Mouse (Mus musculus) limb, embryonic 15.5 days (tissue): ENCODE measurements at regions not wholly inside any gene's neighbourhood (a gene's known extent, or its start where the extent isn't known, plus 50 kb on each side); places are given as distances from the start of the nearest gene placed in this dataset.
A peak's percentile ranks its signal among the peaks of the same experiment; 100 is the strongest.

ENCODE experiments used
- ATAC-seq: fragments of 200-750 bp; cut with Nextera tagmentation; 2 replicates; pipeline ENCODE4 v1.8.0; 2017; ENCODE audit warnings: low read depth, moderate TSS enrichment; ENCODE audit not compliant: insufficient number of reproducible peaks, low FRiP score, low TSS enrichment
- H3K27ac ChIP-seq: fragments of 300-500 bp; sonication (generic); 2 replicates; pipeline ENCODE4 v1.5.1; 2015; ENCODE audit warnings: moderate library complexity, mild to moderate bottlenecking, inconsistent platforms
- H3K27me3 ChIP-seq: fragments of 300-500 bp; sonication (generic); 2 replicates; pipeline ENCODE4 v1.6.1; 2015; ENCODE audit warnings: inconsistent platforms
- H3K36me3 ChIP-seq: fragments of 300-500 bp; sonication (generic); 2 replicates; pipeline ENCODE4 v1.6.1; 2015; ENCODE audit warnings: inconsistent platforms
- H3K4me1 ChIP-seq: fragments of 300-500 bp; sonication (generic); 2 replicates; pipeline ENCODE4 v1.6.1; 2015; ENCODE audit warnings: inconsistent platforms
- H3K4me2 ChIP-seq: fragments of 300-500 bp; sonication (generic); 2 replicates; pipeline ENCODE4 v1.6.1; 2015; ENCODE audit warnings: mild to moderate bottlenecking, inconsistent platforms
- H3K4me3 ChIP-seq: fragments of 300-500 bp; sonication (generic); 2 replicates; pipeline ENCODE4 v1.5.1; 2015; ENCODE audit warnings: mild to moderate bottlenecking, inconsistent platforms
- H3K9ac ChIP-seq: fragments of 300-500 bp; sonication (generic); 2 replicates; pipeline ENCODE4 v1.6.1; 2015; ENCODE audit warnings: inconsistent platforms
- H3K9me3 ChIP-seq: fragments of 300-500 bp; sonication (generic); 2 replicates; pipeline ENCODE4 v1.6.1; 2016; ENCODE audit warnings: inconsistent platforms
- WGBS: fragments of 180-500 bp; shearing (Covaris S2); methylation state at CpG from one replicate; pipeline ENCODE4 v1.1.7; 2015; 5-methylcytosine and 5-hydroxymethylcytosine counted together

DNA sequence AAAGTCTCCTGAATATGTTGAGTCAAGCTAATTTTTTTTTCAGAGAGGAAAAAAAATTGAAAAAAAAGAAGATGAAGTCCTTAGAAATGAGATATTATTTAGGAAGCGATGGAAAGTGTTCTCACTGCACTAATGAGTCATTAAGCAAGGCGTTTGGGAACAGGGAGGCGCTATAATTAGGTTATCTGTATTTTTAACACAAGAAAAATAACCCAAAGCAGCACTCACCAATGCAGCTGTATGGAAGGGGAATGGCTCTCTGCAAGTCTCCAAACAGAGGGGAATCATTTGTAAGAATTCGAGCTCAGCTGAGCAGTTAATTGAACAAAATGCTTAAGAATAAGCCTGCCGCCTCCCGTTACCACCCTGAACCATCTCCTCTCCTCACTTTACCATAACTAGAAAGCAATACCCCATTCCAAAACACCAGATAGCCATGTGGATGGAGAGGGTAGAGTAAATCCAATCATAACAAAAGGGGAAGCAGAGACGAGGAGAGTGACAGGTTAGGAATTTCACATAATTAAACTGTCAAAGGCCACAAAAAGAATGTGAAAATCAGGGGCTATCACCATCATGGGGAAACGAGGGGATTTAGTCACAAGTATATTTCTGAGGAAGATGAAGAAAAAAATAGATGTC is 187.5 kb upstream of the Tox3 start:
- Histone ChIP-seq H3K9ac (no peak overlapping the region), H3K36me3 (no peaks in the 10 kb centered on the region), H3K4me3 (no peak overlapping the region), H3K4me2 (no peak overlapping the region), H3K27me3 (no peaks in the 10 kb centered on the region), H3K4me1 (no peaks in the 10 kb centered on the region), H3K27ac (no peak overlapping the region), H3K9me3 (no peaks in the 10 kb centered on the region)
- 74% methylated on average over 8 of the region's 8 CpGs for WGBS
- ATAC-seq, result no peak

DNA sequence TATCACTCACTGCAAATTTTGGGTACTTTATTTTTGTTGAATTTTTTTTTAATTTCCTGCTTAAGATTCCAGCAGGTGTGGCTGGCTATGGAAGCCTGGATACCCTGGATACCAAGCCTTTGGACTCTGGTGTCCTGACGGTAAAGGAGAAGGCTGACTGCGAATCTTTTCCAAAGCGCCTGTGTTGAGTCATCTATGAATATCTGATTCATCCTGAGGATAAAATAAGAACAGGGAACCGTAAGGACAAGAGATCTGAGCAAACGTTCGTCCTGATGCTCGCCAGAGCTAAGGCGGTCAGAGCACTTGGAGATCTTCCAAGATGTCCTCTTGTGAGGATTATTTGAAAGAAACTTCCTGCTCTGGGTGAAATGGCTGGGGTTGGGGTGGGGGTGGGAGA is 173.2 kb upstream of the Tox3 start:
- no peak for ATAC-seq
- WGBS, result 87% methylated on average over 8 of the region's 8 CpGs

DNA sequence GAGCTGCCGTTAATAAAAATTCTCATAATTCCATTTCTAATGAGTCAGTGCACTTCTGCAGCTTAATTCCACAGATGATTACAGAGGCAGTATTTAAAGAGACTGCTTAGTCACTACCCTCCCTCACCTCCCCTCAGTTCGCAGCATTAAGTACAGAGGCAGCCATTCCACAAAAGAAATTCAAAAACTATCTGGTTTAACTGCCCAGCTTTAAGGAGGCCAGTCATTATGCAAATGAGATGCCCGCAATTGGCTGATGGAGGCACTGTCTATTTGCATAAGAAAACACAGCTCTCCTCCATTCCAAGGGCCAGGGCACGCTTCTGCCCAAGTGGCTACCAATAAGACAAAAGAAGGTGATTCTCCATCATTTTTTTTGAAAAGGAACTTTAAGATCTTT is 172.0 kb upstream of the Tox3 start:
- no peaks in the 10 kb centered on the region for H3K4me1 ChIP-seq
- no peak for ATAC-seq
- H3K4me3 ChIP-seq, result no peak overlapping the region
- H3K4me2 ChIP-seq, result no peak overlapping the region
- H3K36me3 ChIP-seq, result no peaks in the 10 kb centered on the region
- H3K9me3 ChIP-seq, result no peaks in the 10 kb centered on the region
- H3K9ac ChIP-seq, result no peak overlapping the region
- H3K27ac ChIP-seq, result no peak overlapping the region
- 28% methylated on average over 4 of the region's 4 CpGs for WGBS
- 0 out of 2 replicates have a peak, but pooled peaks cover under 1% of the 10 kb centered on the region for H3K27me3 ChIP-seq

More for the DNA sequence above, 173.2 kb upstream of the Tox3 start:
- H3K27ac ChIP-seq, result no peak overlapping the region
- H3K9me3 ChIP-seq, result no peaks in the 10 kb centered on the region
- no peaks in the 10 kb centered on the region for H3K27me3 ChIP-seq
- no peaks in the 10 kb centered on the region for H3K4me1 ChIP-seq
- H3K36me3 ChIP-seq, result no peaks in the 10 kb centered on the region
- no peak overlapping the region for H3K9ac ChIP-seq
- no peak overlapping the region for H3K4me2 ChIP-seq
- no peak overlapping the region for H3K4me3 ChIP-seq

DNA sequence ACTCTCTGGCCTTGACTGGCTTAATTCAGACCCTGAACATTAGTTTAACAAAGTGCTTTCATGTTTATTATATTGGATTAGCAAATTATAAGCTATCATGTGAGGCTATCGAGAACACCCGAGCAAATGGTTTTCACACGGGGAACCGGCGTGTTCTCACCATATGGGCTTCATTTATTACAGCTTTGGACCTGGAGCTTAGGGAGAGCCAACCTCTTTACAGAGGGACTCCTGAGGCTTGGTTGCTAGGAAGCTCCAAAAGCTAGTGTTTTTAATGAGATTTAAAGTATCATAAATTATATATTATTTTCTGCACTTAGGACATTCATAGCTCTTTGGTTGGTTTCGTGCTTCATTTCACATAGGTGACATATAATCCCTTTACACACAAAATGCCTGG is 171.4 kb upstream of the Tox3 start:
- H3K27me3 ChIP-seq, result 0 out of 2 replicates have a peak, but pooled peaks cover 4% of the 10 kb centered on the region
- H3K27ac ChIP-seq, result no peak overlapping the region
- WGBS, result 30% methylated on average over 6 of the region's 6 CpGs

DNA sequence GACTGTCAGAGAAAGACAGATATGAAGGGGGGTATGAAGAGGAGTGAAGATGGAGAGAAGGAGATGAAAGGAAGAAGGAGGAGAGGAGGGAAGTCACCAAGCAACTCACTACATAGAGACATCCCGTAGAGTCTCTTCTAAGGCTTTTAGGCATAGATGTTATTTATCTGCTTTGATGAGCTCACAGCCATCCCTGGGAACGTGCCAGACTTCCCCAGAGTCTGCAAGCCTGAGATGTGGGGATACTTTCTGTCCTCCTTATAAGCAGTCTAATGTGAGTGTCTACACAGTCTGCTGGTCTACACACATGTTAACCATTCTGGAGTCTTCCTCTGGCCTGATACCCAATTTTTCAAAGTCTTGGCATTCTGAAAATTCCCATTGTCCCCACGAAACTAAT is 166.0 kb upstream of the Tox3 start:
- no peaks in the 10 kb centered on the region for H3K9me3 ChIP-seq
- 0 out of 2 replicates have a peak, but pooled peaks cover 4% of the 10 kb centered on the region for H3K27me3 ChIP-seq
- 62% methylated on average over 3 of the region's 3 CpGs for WGBS
- H3K27ac ChIP-seq, result no peak overlapping the region
- no peak overlapping the region for H3K4me3 ChIP-seq
- ATAC-seq, result no peak
- no peaks in the 10 kb centered on the region for H3K4me1 ChIP-seq
- no peaks in the 10 kb centered on the region for H3K36me3 ChIP-seq
- no peak overlapping the region for H3K9ac ChIP-seq
- H3K4me2 ChIP-seq, result no peak overlapping the region

More for the DNA sequence above, 171.4 kb upstream of the Tox3 start:
- Histone ChIP-seq H3K4me2 (no peak overlapping the region), H3K4me3 (no peak overlapping the region), H3K4me1 (no peaks in the 10 kb centered on the region), H3K9me3 (no peaks in the 10 kb centered on the region), H3K9ac (no peak overlapping the region), H3K36me3 (no peaks in the 10 kb centered on the region)
- ATAC-seq, result no peak

DNA sequence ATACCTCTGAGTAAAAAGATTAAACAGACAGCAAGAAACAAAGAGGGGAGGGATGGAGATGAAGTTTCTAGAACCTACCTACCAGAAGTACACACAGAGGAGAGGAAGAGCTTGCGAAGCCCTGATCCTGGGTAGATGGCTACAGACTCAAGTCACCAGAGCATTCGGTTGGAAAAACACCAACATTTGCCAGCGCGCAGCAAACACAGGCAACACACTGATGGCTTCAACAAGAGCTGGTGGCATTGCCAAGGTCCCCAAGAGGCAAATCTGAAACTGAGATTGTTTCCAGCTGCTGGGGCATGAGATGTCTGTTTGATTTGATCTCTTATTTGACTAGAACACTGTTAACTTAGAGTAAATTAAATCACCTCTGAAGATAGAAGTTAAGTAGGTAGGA is 165.5 kb upstream of the Tox3 start:
- H3K4me1 ChIP-seq, result no peaks in the 10 kb centered on the region
- 0 out of 2 replicates have a peak, but pooled peaks cover 4% of the 10 kb centered on the region for H3K27me3 ChIP-seq
- no peak overlapping the region for H3K27ac ChIP-seq
- no peak overlapping the region for H3K4me2 ChIP-seq
- WGBS, result 80% methylated on average over 4 of the region's 4 CpGs
- H3K36me3 ChIP-seq, result no peaks in the 10 kb centered on the region
- no peak overlapping the region for H3K4me3 ChIP-seq
- no peaks in the 10 kb centered on the region for H3K9me3 ChIP-seq
- ATAC-seq, result no peak
- H3K9ac ChIP-seq, result no peak overlapping the region

DNA sequence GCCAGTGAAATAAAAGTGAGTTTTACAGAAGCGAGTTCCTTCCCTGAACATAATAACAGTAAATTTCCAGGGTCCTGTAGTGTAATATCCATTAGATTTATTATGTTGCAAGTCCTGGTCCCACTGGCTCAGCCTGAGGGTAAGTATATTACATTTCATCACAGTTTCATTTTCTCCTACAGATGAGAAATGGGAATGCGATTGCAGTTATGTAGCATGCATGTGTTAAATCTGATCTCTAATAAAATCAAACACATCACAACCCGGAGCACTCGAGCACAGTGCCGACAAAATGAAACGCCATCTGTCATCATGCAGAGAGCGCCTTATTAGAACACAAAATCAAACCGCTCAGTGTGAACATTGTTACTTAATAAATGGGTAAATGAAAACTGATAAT is 165.0 kb upstream of the Tox3 start:
- Histone ChIP-seq H3K9ac (no peak overlapping the region), H3K4me1 (no peaks in the 10 kb centered on the region), H3K36me3 (no peaks in the 10 kb centered on the region), H3K27ac (no peak overlapping the region), H3K4me3 (no peak overlapping the region), H3K4me2 (no peak overlapping the region), H3K27me3 (0 out of 2 replicates have a peak, but pooled peaks cover 4% of the 10 kb centered on the region), H3K9me3 (no peaks in the 10 kb centered on the region)
- WGBS, result 35% methylated on average over 8 of the region's 8 CpGs
- ATAC-seq, result no peak

DNA sequence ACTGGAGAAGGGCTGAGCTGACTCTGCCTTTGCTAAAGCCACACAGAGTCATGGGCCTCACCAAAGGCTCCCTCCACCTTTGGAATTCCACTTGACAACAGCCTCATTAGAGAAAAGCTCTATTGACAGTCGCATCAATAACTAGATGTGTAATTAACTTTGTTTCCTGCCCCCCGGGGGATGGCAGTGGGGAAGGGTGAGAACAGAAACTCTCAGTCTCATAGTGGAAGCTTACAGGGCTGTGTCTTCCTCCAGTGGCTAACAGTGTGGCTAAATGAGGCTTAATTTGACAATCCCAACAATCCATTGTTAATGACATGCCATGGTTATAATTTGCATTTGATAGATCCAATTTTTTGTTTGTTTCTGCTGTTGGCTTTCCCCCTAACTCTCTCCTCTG is 164.5 kb upstream of the Tox3 start:
- Histone ChIP-seq H3K4me3 (no peak overlapping the region), H3K4me2 (no peak overlapping the region), H3K27me3 (0 out of 2 replicates have a peak, but pooled peaks cover 4% of the 10 kb centered on the region), H3K36me3 (no peaks in the 10 kb centered on the region), H3K9ac (no peak overlapping the region), H3K9me3 (no peaks in the 10 kb centered on the region), H3K27ac (no peak overlapping the region), H3K4me1 (no peaks in the 10 kb centered on the region)
- 29% methylated on average over 2 of the region's 2 CpGs for WGBS
- no peak for ATAC-seq

DNA sequence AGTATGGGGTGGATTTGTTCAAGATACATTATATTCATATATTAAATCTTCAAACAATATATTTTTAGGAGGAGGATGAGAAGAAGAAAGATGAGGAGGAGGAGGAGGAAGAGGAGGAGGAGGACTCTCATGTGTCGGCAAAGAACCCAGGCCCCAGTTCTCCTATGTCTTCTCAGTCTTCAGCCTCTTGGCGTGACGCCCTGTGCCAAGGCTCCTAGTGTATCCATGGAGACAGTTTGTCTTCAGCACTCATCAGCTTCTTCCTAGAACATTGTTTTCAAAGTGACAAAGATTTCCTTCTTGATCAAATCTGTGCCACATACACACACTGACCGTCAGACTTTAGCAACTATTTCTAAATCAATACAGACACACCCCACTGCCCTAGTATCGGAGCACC is 156.4 kb upstream of the Tox3 start:
- Histone ChIP-seq H3K4me3 (no peak overlapping the region), H3K9me3 (no peaks in the 10 kb centered on the region), H3K4me1 (no peaks in the 10 kb centered on the region), H3K27me3 (no peaks in the 10 kb centered on the region), H3K27ac (no peak overlapping the region), H3K4me2 (no peak overlapping the region), H3K36me3 (no peaks in the 10 kb centered on the region), H3K9ac (no peak overlapping the region)
- 80% methylated on average over 5 of the region's 5 CpGs for WGBS
- ATAC-seq, result no peak

DNA sequence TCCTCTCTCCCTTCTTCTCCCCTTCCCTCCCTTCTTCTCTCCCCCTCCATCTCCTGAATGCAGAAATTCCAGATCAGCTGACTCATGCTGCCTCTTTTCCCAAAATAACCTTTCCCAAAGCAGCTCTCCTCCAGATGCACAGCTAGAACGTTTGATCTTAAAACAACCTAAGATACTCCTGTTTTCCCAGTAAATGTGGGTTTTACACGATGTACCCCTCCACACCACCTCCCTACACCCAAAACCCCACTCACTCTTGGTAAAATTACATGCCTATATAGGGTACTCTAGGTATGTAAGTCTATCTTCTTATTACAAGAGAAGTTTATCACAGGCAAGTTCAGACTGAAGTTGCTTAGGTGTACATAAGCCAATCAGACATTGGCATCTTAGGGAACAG is 155.2 kb upstream of the Tox3 start:
- Histone ChIP-seq H3K4me3 (no peak overlapping the region), H3K27me3 (no peaks in the 10 kb centered on the region), H3K9me3 (no peaks in the 10 kb centered on the region), H3K4me2 (no peak overlapping the region), H3K9ac (no peak overlapping the region), H3K27ac (no peak overlapping the region), H3K36me3 (no peaks in the 10 kb centered on the region), H3K4me1 (no peaks in the 10 kb centered on the region)
- 27% methylated on average over 2 of the region's 2 CpGs for whole genome bisulfite sequencing
- no peak for ATAC-seq

DNA sequence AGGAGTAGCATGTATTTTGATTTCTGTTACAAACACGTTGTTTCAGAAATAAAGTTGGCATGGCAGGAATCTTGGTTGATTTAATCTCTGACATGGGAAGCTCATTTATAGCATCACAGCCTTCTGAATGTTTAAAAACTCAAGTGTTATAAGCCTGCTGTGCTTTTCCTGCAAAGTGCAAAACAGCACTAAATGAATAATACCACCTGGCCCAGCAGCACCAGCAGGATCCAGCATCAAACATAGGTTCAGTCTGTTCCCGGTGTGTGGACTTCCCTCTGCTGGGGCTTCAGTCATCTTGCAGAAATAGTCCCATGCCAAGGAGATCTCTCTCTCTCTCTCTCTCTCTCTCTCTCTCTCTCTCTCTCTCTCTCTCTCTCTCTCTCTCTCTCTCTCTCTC is 154.7 kb upstream of the Tox3 start:
- Histone ChIP-seq H3K27me3 (no peaks in the 10 kb centered on the region), H3K4me3 (no peak overlapping the region), H3K36me3 (no peaks in the 10 kb centered on the region), H3K4me2 (no peak overlapping the region), H3K4me1 (no peaks in the 10 kb centered on the region), H3K27ac (no peak overlapping the region), H3K9ac (no peak overlapping the region), H3K9me3 (no peaks in the 10 kb centered on the region)
- WGBS, result 50% methylated on average over 2 of the region's 2 CpGs
- ATAC-seq, result no peak

DNA sequence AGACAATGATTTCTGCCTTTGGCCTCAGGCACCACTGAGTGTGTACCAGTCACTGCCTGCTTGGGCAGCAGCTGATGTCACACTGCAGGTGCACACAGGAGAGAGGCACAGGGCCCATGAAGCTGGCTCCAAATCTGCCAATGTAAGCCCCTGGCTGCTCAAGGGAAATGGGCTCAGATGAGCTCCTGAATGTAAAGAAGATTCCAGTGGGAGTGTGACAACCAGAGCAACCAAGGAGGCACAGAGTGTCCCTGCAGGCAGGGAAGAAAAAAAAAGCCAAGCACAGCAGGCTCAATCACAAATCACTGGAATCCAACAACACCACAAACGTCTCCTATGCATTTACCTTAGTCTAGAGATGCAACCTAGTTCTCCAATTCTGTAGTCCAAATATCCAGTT is 151.2 kb upstream of the Tox3 start:
- H3K9ac ChIP-seq, result no peak overlapping the region
- no peaks in the 10 kb centered on the region for H3K9me3 ChIP-seq
- H3K27ac ChIP-seq, result no peak overlapping the region
- WGBS, result 65% methylated on average over 1 of the region's 1 CpGs
- peaks cover 12% of the 10 kb centered on the region for H3K4me1 ChIP-seq
- H3K4me2 ChIP-seq, result no peak overlapping the region
- H3K4me3 ChIP-seq, result no peak overlapping the region
- H3K36me3 ChIP-seq, result no peaks in the 10 kb centered on the region
- H3K27me3 ChIP-seq, result no peaks in the 10 kb centered on the region
- no peak for ATAC-seq

DNA sequence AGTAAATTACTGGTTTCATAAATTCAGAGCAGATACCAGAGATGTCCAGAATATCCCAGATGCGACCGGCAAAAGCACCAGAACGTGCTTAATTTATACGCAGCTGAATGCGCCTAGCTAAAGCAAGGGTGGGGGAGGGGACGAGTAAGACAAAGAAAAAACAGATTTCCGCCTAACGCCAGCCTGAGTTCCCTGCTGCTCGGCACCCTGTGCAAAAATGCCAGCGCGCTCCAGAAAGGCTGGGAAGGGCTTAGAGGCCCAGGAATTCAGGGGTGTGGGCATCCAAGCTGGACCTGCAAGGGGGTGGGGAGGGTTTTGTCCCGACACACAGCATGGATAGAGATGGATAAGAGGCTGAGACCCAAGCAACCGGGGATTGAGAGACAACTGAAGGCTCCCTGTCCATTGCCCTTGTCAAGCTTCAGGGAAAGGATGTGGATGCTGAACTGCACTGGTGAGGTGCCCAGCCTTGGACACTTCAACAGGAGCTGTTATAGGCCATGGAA is 148.6 kb upstream of the Tox3 start:
- Histone ChIP-seq H3K9me3 (no peaks in the 10 kb centered on the region), H3K4me2 (peak overlapping the region; percentile 35), H3K4me3 (peak overlapping the region; percentile 12; the same call in 1 of the 2 replicates), H3K36me3 (no peaks in the 10 kb centered on the region), H3K9ac (no peak overlapping the region), H3K4me1 (peaks cover 12% of the 10 kb centered on the region), H3K27me3 (no peaks in the 10 kb centered on the region), H3K27ac (no peak overlapping the region)
- WGBS, result 10% methylated on average over 13 of the region's 13 CpGs
- no peak for ATAC-seq
